Mouse (Mus musculus) adrenal gland, postnatal 0 days (tissue): ENCODE measurements around the gene Hoxc8. TPM values are rescaled to one million over a fixed set of nuclear protein-coding genes. Genes with fewer than 3 reads are reported as not detected.

Source experiments
- microRNA-seq: library from miRNA; unstranded; fragments of <30 nt; microRNA quantifications from one replicate; pipeline ENCODE4, GENCODE M21; 2016; ENCODE audit warnings: borderline replicate concordance; ENCODE audit not compliant: insufficient number of aligned reads
- polyA plus RNA-seq: library from polyadenylated mRNA; unstranded; fragments of >200 nt; fragmentation: Nextera tagmentation; extraction: Ambion mirVana; gene quantifications from 2 replicates; pipeline ENCODE4 v1.2.1, GENCODE M21; 2015

Hoxc8 gene
- polyA plus RNA-seq: 17.2 and 31.4 TPM in 2 replicates

DNA sequence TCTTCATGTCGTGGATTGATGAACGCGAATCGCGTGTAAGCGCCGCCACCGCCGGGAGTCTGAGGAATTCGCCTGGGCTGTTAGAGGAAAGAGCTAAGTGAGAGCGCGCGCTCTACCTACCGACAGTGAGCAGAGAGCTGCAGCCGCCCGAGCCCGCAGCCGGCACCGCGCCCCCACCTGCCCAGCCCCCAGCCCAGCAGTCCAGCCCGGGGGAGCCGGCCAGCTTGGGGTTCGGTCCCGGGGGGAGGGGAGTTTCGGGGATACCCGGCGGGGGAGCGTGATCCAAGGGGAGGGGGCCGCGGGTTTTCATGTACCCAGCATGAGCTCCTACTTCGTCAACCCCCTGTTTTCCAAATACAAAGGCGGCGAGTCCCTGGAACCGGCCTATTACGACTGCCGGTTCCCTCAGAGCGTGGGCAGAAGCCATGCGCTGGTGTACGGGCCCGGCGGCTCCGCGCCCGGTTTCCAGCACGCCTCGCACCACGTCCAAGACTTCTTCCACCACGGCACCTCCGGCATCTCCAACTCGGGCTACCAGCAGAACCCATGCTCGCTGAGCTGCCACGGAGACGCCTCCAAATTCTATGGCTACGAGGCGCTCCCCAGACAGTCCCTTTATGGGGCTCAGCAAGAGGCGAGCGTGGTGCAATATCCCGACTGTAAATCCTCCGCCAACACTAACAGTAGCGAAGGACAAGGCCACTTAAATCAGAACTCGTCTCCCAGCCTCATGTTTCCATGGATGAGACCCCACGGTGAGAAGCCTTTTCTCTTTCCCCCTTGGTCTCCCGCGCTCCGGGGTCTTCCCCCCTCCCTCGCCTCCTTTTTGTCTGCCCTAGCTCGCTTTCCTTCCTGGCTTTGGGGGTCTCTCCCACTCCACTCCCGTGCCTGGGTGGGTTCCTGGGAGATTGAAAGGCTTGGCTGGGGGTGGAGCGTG, at the start of gene Hoxc8:
TSS of gene Hoxc8 (plus strand) at position 147 of the 937 bp plus-strand sequence.

DNA sequence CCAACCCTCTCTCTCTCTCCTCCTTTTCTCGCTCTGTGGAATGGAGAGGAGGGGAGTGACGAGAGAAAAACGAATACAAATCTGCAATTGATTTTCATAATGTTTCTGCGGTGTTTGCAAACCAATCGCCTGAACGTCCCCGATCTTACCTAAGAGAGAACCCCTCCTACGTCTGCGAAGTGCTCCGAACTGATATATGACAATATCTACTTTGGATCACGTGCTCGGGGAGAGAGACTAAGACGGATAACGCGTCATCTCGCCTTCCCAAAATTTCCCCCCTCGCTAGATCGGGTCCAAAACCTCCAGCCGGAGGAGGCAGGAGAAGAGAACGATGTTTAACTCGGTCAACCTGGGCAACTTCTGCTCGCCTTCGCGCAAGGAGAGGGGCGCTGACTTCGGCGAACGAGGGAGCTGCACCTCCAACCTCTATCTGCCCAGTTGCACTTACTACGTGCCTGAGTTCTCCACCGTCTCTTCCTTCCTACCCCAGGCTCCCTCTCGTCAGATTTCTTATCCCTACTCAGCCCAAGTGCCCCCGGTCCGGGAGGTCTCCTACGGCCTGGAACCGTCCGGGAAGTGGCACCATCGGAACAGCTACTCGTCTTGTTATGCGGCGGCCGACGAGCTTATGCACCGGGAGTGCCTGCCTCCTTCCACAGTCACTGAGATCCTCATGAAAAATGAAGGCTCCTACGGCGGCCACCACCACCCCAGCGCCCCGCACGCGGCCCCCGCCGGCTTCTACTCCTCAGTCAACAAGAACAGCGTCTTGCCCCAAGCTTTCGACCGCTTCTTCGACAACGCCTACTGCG, 36.0 kb upstream of the Hoxc8 start, which contains the start of gene Hoxc11:
TSS of gene Hoxc11 (plus strand) at position 236 of the 815 bp plus-strand sequence.

DNA sequence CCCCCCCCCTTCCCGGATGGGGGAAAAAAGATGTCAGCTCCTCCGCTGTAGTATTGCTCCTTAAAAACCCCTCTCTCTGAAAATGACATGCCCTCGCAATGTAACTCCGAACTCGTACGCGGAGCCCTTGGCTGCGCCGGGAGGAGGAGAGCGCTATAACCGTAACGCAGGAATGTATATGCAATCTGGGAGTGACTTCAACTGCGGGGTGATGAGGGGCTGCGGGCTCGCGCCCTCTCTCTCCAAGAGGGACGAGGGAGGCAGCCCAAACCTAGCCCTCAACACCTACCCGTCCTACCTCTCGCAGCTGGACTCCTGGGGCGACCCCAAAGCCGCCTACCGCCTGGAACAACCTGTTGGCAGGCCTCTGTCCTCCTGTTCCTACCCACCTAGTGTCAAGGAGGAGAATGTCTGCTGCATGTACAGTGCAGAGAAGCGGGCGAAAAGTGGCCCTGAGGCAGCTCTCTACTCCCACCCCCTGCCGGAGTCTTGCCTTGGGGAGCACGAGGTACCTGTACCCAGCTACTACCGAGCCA, 23.6 kb upstream of the Hoxc8 start, which contains the start of gene Hoxc10:
TSS of gene Hoxc10 (plus strand) at position 21 of the 536 bp plus-strand sequence.

DNA sequence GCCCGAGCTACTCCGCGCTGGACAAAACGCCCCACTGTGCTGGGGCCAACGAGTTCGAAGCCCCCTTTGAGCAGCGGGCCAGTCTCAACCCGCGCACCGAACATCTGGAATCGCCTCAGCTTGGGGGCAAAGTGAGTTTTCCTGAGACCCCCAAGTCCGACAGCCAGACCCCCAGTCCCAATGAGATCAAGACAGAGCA, 23.2 kb upstream of the Hoxc8 start, which contains the start of gene Hoxc5:
TSS of gene Hoxc5 (plus strand) at position 132 of the 199 bp plus-strand sequence.

DNA sequence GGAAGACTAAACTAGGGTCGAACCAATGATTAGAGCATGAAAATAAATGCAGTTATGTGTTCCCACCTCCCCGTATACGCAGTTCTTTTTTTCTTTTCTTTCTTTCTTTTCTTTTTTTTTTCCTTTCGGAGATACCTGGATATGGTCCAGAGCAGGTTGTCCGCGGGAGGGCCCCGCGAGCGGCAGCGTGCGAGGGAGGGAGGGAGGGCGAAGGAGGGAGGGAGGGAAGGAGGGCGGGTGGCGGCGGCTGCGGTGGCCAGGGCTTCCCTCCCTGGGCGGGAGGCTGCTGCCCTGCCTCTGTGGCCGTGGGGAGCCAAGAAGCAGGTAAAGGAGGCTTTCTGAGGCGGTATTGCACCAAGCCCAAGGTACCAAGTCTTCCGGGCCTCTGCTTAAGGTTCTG, 14.2 kb upstream of the Hoxc8 start, which contains the start of gene Hoxc9:
TSS of gene Hoxc9 (plus strand) at position 269 of the 400 bp plus-strand sequence.

DNA sequence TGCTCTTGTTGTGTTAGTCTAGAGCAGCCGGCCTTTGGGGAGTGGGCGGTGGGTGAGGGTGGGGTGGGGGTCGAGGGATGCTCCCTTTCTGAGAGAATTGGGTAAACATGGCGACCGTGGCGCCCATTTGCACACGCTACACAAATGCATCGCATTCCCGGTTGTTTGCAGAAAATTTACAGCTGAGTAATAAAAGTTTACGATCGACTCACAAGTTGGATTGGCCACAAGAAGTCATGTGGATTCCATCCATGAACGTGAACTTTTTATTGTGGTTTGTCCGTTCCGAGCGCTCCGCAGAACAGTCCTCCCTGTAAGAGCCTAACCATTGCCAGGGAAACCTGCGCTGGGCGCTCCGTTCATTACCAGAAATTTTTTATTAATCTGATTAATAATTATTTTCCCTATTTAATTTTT, 7.5 kb downstream of the Hoxc8 start, which contains the start of gene Hoxc6:
TSS of gene Hoxc6 (plus strand) at position 319 of the 417 bp plus-strand sequence.

DNA sequence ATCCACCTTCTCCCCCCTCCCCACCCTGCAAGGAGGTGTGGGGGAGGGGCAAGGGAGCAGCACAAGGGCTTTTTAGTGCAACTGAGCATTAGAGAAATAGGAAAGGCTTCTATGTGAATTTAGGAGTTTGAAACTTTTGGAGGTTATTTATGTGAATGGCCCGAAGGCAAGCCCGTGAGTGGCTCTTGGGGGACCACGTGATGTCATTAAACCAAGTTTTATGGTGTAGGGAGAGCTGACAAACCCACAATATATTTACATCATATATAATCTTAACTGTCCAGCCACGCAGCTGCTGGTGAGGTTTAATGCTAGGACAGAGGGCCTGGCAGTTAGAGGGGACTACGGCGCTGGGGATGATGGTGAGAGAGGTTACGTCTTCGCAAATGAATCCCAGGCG, 28.2 kb downstream of the Hoxc8 start, which contains the start of gene Hoxc4:
TSS of gene Hoxc4 (plus strand) at position 299 of the 400 bp plus-strand sequence.

Small RNA genes lying within 50 kb of the gene (microRNA-seq; reads per million reads assigned to microRNA genes)
- gene Mir196a-2 (406 reads per million, percentile 63 among the genes with 10 or more reads in this experiment), gene Mir615 (2,259 reads per million, percentile 85 among the genes with 10 or more reads in this experiment)

Other genes with a start within 250 kb of the Hoxc8 start
- not detected in 2 replicates for gene Hoxc13, start 69.5 kb upstream of the Hoxc8 start, polyA plus RNA-seq
- gene Hoxc12, start 53.9 kb upstream of the Hoxc8 start, polyA plus RNA-seq: not detected in 2 replicates
- 0.11 and 0.12 TPM in 2 replicates for gene Hoxc11, start 36.2 kb upstream of the Hoxc8 start, polyA plus RNA-seq
- 0.58 and 3.3 TPM in 2 replicates for gene Hoxc10, start 23.8 kb upstream of the Hoxc8 start, polyA plus RNA-seq
- 6.4 and 6.6 TPM in 2 replicates for gene Hoxc5, start 23.2 kb upstream of the Hoxc8 start, polyA plus RNA-seq
- 4.4 and 8.6 TPM in 2 replicates for gene Hoxc9, start 14.2 kb upstream of the Hoxc8 start, polyA plus RNA-seq
- gene Hoxc6, start 7.7 kb downstream of the Hoxc8 start, polyA plus RNA-seq: 14.5 and 17.6 TPM in 2 replicates
- 11.2 and 23.9 TPM in 2 replicates for gene Hoxc4, start 28.3 kb downstream of the Hoxc8 start, polyA plus RNA-seq
- 8.1 and 8.4 TPM in 2 replicates for gene Smug1, start 176.5 kb downstream of the Hoxc8 start, polyA plus RNA-seq
- gene Cbx5, start 249.2 kb downstream of the Hoxc8 start, polyA plus RNA-seq: 33.2 and 37.1 TPM in 2 replicates
- 308 and 337 TPM in 2 replicates for gene Hnrnpa1, start 249.8 kb downstream of the Hoxc8 start, polyA plus RNA-seq